Mouse (Mus musculus): ENCODE data around the gene Aven.

The Aven gene

DNA sequence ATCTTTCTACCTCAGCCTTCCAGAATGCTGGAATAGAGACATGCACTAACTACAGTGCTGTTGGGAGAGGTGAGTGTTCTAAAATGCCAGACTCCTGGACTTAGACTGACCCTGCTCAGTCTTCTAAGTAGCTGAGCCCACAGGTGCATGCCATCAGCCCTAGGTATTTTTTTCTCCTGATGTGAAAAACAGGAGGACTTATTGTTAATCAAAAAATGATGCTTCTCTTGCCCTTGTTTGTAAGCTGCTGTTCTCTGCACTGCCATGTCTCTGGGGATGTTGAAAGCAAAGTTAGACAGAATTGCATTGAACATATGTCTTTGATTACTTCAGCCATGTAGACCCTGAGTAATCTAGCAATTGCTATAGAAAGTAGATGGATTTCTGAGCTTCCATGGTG is 64.7 kb downstream of the Aven start:
- no peak for DNase-seq (ENCODE audit: low spot score in 2 of 2)

GRCm38 (mm10) chr2:112561549-112561948 is 68.8 kb downstream of the Aven start:
- DNase-seq (ENCODE audit: low spot score in 2 of 2) = no peak

DNA sequence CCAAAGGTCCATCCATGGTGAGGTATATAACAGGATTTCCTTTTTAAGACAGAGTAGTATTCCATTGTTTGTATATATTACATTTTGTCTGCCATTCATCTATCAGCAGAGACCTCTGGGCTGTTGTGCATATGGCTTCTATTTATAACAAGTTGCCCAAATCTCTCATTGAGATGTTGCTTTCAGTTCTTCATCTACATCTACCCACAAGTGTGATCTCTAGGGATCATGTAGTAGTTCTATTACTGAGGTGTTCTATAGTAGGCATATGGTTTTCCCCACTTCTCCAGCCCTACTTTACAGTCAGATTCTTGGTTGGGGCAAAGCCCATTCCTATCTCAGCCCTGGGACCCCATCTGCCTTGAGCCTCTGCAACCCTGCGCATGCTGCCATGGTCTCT is 72.3 kb downstream of the Aven start:
- DNase-seq (ENCODE audit: low spot score in 2 of 2) = no peak

GRCm38 (mm10) chr2:112566290-112567085 is 73.7 kb downstream of the Aven start:
- no peak for DNase-seq (ENCODE audit: low spot score in 2 of 2)

- no peak for DNase-seq (ENCODE audit: low spot score in 2 of 2)
Measured at GRCm38 (mm10) chr2:112567786-112568185, 75.0 kb downstream of the Aven start.

- DNase-seq (ENCODE audit: low spot score in 2 of 2) = no peak
Measured at GRCm38 (mm10) chr2:112590985-112591384, 98.2 kb downstream of the Aven start.

DNA sequence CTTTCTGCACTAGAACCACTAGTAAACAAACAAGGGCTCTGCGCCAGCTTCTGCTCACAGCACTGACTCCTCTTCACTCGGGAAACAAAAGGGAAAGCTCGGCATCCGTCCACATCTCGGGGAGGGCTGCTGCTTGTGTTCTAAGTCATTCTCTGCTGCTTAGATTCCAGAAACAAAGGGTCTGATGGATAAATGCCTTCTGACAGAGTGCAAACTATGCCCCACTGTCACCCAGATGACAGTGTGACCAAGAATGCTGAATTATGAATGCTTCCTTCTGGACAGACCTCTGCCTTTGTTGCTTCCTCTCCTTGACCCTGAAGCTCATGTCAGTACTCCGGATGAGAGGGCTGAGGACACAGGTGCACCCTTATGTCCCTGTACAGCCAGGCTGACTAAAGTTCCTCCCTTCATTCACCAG is 98.7 kb downstream of the Aven start:
- DNase-seq (ENCODE audit: low spot score in 2 of 2) = no peak

GRCm38 (mm10) chr2:112593322-112593721 is 100.6 kb downstream of the Aven start:
- DNase-seq (ENCODE audit: low spot score in 2 of 2) = no peak

GRCm38 (mm10) chr2:112593781-112594180 is 101.0 kb downstream of the Aven start:
- DNase-seq (ENCODE audit: low spot score in 2 of 2) = no peak

- no peak for DNase-seq (ENCODE audit: low spot score in 2 of 2)
Measured at GRCm38 (mm10) chr2:112595807-112596206, 103.0 kb downstream of the Aven start.

- DNase-seq (ENCODE audit: low spot score in 2 of 2) = no peak
Measured at GRCm38 (mm10) chr2:112596415-112596814, 103.7 kb downstream of the Aven start.

- no peak for DNase-seq (ENCODE audit: low spot score in 2 of 2)
Measured at GRCm38 (mm10) chr2:112597064-112597463, 104.3 kb downstream of the Aven start.

DNA sequence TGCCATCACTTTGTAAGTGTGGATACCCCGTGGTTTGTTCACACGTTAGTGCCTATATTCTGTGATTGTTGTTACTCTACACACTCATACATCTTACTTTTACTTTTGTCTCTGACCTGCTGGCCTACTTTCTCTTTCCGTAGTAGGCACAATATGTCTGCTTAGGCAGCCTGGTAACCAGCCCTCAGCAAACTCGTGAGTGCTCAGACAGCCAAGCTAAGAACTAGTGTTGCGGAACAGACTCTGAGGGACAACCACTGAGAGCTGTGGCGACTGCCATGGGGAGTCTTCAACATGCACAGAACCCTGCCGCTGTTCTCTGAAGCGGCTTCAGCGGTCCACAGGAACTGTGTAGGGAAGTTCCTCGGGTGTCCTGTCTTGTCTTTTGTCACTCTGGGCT is 107.5 kb downstream of the Aven start:
- DNase-seq (ENCODE audit: low spot score in 2 of 2) = no peak

DNA sequence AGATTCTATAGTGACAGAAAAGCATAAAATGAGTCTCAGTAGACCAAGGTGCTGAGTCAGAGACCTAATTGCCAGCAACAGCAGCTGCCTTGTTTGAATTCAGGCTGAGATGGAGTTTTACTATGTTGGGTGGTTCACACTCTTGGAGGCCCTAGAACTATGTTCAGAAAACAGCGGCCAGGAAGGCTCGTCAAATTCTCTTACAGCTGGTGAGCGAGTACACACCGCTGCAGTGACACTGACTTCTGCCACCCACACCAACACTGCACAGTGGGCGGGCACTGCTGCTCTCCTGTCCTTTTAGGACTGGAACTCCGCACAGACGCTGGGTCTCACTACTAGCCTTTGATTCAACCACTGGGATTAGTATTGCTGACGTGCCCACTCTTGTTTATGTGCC is 109.7 kb downstream of the Aven start:
- no peak for DNase-seq (ENCODE audit: low spot score in 2 of 2)

DNA sequence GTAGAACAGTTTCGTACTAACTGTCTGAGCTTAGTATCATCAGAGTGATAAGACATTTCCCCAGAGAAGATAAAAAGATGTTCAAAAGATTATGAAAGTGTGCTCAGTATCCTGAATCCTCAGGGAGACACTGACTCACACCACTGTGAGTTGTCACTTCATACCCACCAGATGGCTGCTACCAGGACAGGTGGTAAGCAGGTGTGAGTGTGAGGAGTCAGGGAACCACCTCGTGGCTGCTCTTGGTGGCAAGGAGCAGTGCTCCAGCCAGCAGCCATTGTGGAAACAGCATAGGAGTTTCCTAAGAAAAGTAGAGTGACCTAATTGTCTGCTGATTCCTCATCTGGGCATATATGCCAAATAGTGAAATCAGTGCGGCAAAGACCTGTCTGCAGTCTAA is 113.8 kb downstream of the Aven start:
- no peak for DNase-seq (ENCODE audit: low spot score in 2 of 2)

DNA sequence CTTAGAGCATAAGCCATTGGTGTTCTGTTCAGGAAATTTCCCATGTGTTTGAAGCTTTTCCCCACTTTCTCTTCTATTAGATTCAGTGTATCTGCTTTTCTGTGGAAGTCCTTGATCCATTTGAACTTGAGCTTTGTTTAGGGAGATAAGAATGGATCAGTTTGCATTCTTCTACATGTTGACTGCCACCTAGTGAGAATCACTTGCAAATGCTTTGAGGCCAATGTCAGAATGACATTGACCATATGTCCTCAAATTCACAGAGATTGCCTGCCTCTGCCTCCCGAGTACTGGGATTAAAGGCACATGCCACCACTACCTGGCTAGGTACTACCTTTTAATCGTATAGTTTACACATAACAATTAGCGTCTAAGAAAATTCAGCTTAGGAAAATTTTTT is 119.9 kb downstream of the Aven start:
- no peak for DNase-seq (ENCODE audit: low spot score in 2 of 2)

- no peak for DNase-seq (ENCODE audit: low spot score in 2 of 2)
Measured at GRCm38 (mm10) chr2:112614375-112614774, 121.6 kb downstream of the Aven start.

- DNase-seq (ENCODE audit: low spot score in 2 of 2) = no peak
Measured at GRCm38 (mm10) chr2:112617206-112617605, 124.4 kb downstream of the Aven start.

DNA sequence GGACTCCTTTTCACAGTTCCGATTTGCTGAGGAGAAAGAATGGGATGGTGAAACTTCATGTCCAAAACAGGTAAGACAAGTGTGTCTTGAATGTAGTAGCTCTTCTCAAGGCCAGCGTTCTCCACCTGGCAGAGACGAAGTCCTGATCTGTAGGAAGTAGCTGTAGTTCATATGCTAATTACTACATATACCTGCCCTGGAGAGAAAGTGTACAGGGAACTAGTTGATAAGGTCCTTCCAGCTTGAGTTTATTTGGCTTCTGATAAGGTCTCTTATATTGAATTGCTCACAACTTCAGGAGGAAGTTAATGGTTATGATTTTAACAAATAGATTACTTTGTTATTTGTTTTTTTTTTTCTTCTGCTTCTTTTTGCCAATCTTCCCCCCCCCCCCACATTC is 132.4 kb downstream of the Aven start:
- DNase-seq (ENCODE audit: low spot score in 2 of 2) = no peak

DNA sequence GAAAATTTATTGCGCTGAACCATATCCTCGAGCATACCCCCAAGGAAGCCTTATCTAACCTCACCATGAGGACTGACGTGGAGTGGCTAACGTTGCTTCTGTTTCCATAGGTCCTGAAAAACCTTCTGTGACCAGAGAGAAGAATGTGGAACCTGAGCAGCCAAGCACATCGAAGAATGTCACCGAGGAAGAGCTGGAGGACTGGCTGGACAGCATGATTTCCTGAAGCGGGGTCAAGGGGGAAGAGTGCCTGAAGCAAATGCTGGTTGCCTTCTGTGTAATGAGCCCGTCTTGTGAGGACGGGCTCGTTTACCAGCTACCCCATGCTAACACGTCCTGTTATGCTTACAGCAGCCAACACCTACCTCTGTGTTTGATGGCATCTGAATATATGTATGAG is 137.9 kb downstream of the Aven start:
- no peak for DNase-seq (ENCODE audit: low spot score in 2 of 2)

GRCm38 (mm10) chr2:112632536-112632935 is 139.8 kb downstream of the Aven start:
- no peak for DNase-seq (ENCODE audit: low spot score in 2 of 2)

DNA sequence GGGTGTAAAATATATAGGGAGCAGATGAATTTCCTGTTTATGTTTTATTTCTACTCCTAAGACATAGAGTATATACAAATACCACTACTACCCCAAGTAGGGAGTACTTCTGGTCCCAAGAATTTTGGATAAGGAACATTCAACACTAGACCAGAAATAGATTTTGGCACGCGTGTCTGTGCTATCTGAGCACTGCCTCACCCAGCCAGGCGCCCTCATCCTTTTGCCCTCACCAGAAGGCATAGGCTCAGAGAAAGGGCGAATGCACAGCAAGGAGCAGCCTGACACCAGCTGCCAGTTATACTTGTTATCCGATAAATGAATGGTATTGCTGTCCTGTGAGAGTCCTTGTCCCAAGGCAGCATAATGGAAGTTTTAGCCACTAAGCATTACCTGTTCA is 144.4 kb downstream of the Aven start:
- DNase-seq (ENCODE audit: low spot score in 2 of 2) = no peak

- DNase-seq (ENCODE audit: low spot score in 2 of 2) = no peak
Measured at GRCm38 (mm10) chr2:112653836-112654235, 161.1 kb downstream of the Aven start.

- no peak for DNase-seq (ENCODE audit: low spot score in 2 of 2)
Measured at GRCm38 (mm10) chr2:112656131-112656530, 163.4 kb downstream of the Aven start.
